Mouse (Mus musculus) liver, postnatal 0 days (tissue): Measurements from ENCODE around the gene Pink1. TPM values are rescaled to one million over a fixed set of nuclear protein-coding genes. Genes with fewer than 3 reads are reported as not detected.

Source experiments
- ATAC-seq: fragments of 200-750 bp; cut with Nextera tagmentation; 2 replicates; pipeline ENCODE4 v1.8.0; 2017; ENCODE audit warnings: mild to moderate bottlenecking, moderate library complexity
- DNase-seq: peaks from one replicate; pipeline ENCODE4 v3.0.0-alpha.2; 2016
- H3K27ac ChIP-seq: fragments of 300-500 bp; sonication (generic); 2 replicates; pipeline ENCODE4 v1.5.1; 2014; ENCODE audit warnings: antibody characterized with exemption, moderate library complexity, mild to moderate bottlenecking, low read depth
- H3K27me3 ChIP-seq: fragments of 300-500 bp; sonication (generic); 2 replicates; pipeline ENCODE4 v1.6.1; 2014; ENCODE audit warnings: low read length, control low read depth, mixed read lengths; ENCODE audit not compliant: insufficient read depth
- H3K36me3 ChIP-seq: fragments of 300-500 bp; sonication (generic); replicated peaks from 2 replicates; pipeline ENCODE4 v1.6.1; 2014; ENCODE audit warnings: mild to moderate bottlenecking, control low read depth, low read length, moderate library complexity, mixed read lengths; ENCODE audit not compliant: insufficient read depth
- H3K4me1 ChIP-seq: fragments of 300-500 bp; sonication (generic); 2 replicates; pipeline ENCODE4 v1.6.1; 2014; ENCODE audit warnings: antibody characterized with exemption, mild to moderate bottlenecking, control low read depth; ENCODE audit not compliant: insufficient read depth
- H3K4me2 ChIP-seq: fragments of 300-500 bp; sonication (generic); 2 replicates; pipeline ENCODE4 v1.6.1; 2014; ENCODE audit warnings: low read depth, mild to moderate bottlenecking, low read length, moderate library complexity, mixed read lengths
- H3K4me3 ChIP-seq: fragments of 300-500 bp; sonication (generic); 2 replicates; pipeline ENCODE4 v1.5.1; 2014; ENCODE audit warnings: low read depth, low read length
- H3K9ac ChIP-seq: fragments of 300-500 bp; sonication (generic); replicated peaks from 2 replicates; pipeline ENCODE4 v1.6.1; 2014; ENCODE audit warnings: mild to moderate bottlenecking, moderate library complexity
- H3K9me3 ChIP-seq: fragments of 300-500 bp; sonication (generic); 2 replicates; pipeline ENCODE4 v1.6.1; 2016; ENCODE audit warnings: mild to moderate bottlenecking, control low read depth, low read length, mixed read lengths
- CTCF ChIP-seq: sonication (generic); IDR thresholded peaks from 2 replicates; pipeline ENCODE4 v1.5.1; 2016; ENCODE audit warnings: antibody characterized with exemption, low read depth
- EP300 ChIP-seq: IDR thresholded peaks from 2 replicates; pipeline ENCODE4 v1.6.1; 2016; ENCODE audit warnings: antibody characterized with exemption, low read depth, mild to moderate bottlenecking
- WGBS: fragments of 180-500 bp; shearing (Covaris S2); extraction: QIAGEN DNeasy Blood & Tissue Kit; methylation state at CpG from one replicate; pipeline ENCODE4 v1.1.7; 2014; ENCODE audit not compliant: insufficient replicate concordance; 5-methylcytosine and 5-hydroxymethylcytosine counted together
- polyA plus RNA-seq: library from polyadenylated mRNA; unstranded; fragments of >200 nt; fragmentation: Nextera tagmentation; extraction: Ambion mirVana; gene quantifications from 2 replicates; pipeline ENCODE4 v1.2.1, GENCODE M21; 2015

Gene Pink1
- polyA plus RNA-seq, 1 experiment from 2014 or later: 52.5 TPM

DNA sequence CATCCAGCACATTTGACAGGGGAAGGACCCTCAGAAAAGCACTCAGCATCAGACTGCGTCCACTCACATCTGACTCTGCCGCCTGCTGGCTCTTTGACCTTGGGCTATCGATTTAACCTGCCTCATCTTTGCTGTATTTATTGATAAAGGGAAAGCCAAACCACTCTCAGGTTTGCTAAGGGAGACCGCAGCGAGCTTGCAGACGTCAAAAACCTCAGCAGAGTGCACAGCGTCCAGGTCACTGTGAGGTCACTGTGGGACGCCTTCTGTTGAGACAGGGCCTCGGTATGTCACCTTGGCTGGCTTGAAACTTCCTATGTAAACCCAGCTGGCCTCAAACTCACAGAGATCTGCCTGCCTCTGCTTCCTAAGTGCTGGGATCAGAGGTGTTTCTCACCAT, 11.2 kb upstream of the Pink1 start:
- ATAC-seq (0 out of 2 replicates have a peak, but pooled peaks have one; percentile 19), DNase-seq (peak; percentile 21)
- Histone ChIP-seq H3K4me2 (no peak overlapping the region), H3K4me3 (no peak overlapping the region), H3K27me3 (no peaks in the 10 kb centered on the region), H3K9me3 (no peaks in the 10 kb centered on the region), H3K36me3 (no peaks in the 10 kb centered on the region), H3K4me1 (no peaks in the 10 kb centered on the region), H3K27ac (no peak overlapping the region), H3K9ac (no peak overlapping the region)
- WGBS: 56% methylated on average over 9 of the region's 9 CpGs
- TF ChIP-seq EP300: no peak
- TF ChIP-seq CTCF: no peak

DNA sequence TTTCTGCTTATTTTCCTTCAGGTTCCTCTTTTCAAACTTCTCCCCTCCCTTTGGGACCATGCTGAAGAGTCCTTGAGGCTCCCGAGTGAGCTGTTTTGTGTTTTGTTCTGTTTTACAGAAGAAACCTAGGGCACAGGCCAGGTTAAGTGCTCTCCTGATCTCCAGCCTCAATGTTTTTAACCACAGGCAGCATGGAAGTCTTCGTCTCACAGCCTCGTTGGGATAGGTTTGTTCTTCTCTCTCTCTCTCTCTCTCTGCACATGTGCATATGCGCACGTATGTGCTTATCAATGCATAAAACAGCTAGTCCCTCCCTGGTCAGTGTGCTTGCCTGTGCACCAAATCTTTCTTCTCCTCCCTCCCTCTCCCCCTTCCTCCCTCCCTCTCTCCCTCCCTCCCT, 10.8 kb upstream of the Pink1 start:
- no peak overlapping the region for H3K4me2 ChIP-seq
- H3K4me3 ChIP-seq: no peak overlapping the region
- TF ChIP-seq CTCF (no peak), EP300 (no peak)
- H3K9me3 ChIP-seq: no peaks in the 10 kb centered on the region
- no peak overlapping the region for H3K27ac ChIP-seq
- 38% methylated on average over 5 of the region's 5 CpGs for WGBS
- H3K36me3 ChIP-seq: no peaks in the 10 kb centered on the region
- H3K4me1 ChIP-seq: no peaks in the 10 kb centered on the region
- no peaks in the 10 kb centered on the region for H3K27me3 ChIP-seq
- H3K9ac ChIP-seq: no peak overlapping the region
- DNase-seq (no peak), ATAC-seq (no peak)

DNA sequence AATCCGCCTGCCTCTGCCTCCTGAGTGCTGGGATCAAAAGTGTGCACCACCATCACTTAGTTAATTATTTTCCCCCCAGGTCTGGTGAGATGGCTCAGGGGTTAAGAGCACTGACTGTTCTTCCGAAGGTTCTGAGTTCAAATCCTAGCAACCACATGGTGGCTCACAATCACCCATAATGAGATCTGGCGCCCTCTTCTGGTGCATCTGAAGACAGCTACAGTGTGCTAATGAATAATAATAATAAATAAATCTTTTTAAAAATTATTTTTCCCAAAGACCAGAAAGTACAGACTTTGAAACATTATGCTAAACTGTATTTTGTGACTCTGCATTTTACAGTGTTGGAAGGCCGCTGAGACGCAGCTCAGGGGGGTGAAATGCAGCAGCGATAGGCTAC, 9.5 kb upstream of the Pink1 start:
- no peak overlapping the region for H3K4me3 ChIP-seq
- ATAC-seq (no peak), DNase-seq (no peak)
- H3K4me1 ChIP-seq: no peaks in the 10 kb centered on the region
- no peak overlapping the region for H3K4me2 ChIP-seq
- no peaks in the 10 kb centered on the region for H3K9me3 ChIP-seq
- WGBS: 82% methylated on average over 6 of the region's 6 CpGs
- no peak overlapping the region for H3K9ac ChIP-seq
- H3K36me3 ChIP-seq: no peaks in the 10 kb centered on the region
- no peaks in the 10 kb centered on the region for H3K27me3 ChIP-seq
- no peak for TF ChIP-seq EP300
- TF ChIP-seq CTCF: peak; percentile 52
- no peak overlapping the region for H3K27ac ChIP-seq

DNA sequence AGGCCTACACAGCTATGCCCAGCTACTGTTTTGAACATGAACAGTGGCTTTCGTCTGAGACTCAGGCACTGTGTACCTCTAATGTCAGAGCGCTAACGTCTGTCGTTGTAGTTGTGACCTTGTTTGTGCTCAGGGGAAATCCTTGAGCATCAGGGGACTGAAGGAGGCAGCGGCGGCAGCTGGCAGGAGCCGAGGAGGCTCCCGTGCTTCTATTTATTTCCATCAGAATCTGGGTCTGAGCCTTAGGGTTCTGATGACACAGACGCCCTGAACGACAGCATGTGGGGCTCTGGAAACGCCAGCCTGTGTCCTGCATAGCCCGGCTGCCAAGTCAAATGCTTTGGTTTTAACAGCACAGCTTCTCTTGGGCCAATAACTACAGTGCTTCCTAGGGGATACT, 8.9 kb upstream of the Pink1 start:
- 84% methylated on average over 12 of the region's 12 CpGs for WGBS
- no peaks in the 10 kb centered on the region for H3K9me3 ChIP-seq
- no peak for TF ChIP-seq CTCF
- no peak for TF ChIP-seq EP300

DNA sequence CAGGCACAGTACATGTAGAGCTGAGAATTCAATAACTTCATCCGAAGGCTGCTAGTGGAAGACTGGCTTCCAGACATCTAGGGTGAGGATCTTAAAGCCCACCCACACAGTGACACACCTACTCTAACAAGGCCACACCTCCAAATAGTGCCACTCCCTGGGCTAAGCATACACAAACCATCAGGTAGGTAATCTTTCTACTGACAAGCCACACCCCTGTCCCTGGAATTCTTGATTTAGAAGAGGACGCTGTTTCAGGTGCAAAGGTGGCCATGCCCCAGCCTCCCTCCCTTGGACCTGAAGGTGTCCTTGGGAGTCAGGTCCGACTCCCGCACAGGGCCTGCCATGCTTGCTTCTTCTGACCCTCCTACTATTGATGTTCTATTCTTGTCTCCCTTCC, 7.0 kb upstream of the Pink1 start:
- Histone ChIP-seq H3K27ac (no peak overlapping the region), H3K9me3 (no peaks in the 10 kb centered on the region), H3K4me3 (no peak overlapping the region), H3K27me3 (no peaks in the 10 kb centered on the region), H3K36me3 (no peaks in the 10 kb centered on the region), H3K9ac (no peak overlapping the region), H3K4me1 (no peaks in the 10 kb centered on the region), H3K4me2 (no peak overlapping the region)
- DNase-seq (no peak), ATAC-seq (no peak)
- WGBS: 72% methylated on average over 4 of the region's 4 CpGs
- no peak for TF ChIP-seq EP300
- no peak for TF ChIP-seq CTCF

More for the DNA sequence above, 8.9 kb upstream of the Pink1 start:
- no peak for DNase-seq
- Histone ChIP-seq H3K36me3 (no peaks in the 10 kb centered on the region), H3K4me1 (no peaks in the 10 kb centered on the region), H3K27me3 (no peaks in the 10 kb centered on the region), H3K4me3 (no peak overlapping the region), H3K4me2 (no peak overlapping the region), H3K27ac (no peak overlapping the region), H3K9ac (no peak overlapping the region)
- no peak for ATAC-seq

DNA sequence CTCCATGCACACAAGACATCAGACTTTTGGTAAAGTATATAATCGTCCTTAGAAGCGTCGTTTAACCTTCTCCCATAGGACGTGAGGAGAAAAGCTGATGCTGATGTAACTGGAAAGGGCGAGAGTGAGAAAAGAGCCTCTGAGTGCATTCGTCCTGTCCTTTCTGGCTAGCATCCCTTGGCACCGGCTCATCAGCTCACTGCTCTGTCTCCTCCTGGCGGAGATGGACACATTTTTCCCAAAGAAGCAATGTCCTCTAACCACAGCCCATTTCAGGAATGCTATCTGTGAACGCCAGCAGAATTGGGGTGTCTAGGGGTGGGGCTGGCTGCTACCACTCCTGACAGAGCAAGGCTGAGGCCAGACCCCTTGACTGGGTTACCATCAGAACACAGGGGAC, 5.5 kb upstream of the Pink1 start:
- DNase-seq (no peak), ATAC-seq (no peak)
- WGBS: 63% methylated on average over 9 of the region's 9 CpGs
- Histone ChIP-seq H3K9ac (no peak overlapping the region), H3K27me3 (no peaks in the 10 kb centered on the region), H3K4me3 (no peak overlapping the region), H3K4me2 (no peak overlapping the region), H3K27ac (no peak overlapping the region), H3K4me1 (peaks cover 1% of the 10 kb centered on the region; the same call in 1 of the 2 replicates), H3K9me3 (no peaks in the 10 kb centered on the region), H3K36me3 (no peaks in the 10 kb centered on the region)
- TF ChIP-seq CTCF: no peak
- no peak for TF ChIP-seq EP300

DNA sequence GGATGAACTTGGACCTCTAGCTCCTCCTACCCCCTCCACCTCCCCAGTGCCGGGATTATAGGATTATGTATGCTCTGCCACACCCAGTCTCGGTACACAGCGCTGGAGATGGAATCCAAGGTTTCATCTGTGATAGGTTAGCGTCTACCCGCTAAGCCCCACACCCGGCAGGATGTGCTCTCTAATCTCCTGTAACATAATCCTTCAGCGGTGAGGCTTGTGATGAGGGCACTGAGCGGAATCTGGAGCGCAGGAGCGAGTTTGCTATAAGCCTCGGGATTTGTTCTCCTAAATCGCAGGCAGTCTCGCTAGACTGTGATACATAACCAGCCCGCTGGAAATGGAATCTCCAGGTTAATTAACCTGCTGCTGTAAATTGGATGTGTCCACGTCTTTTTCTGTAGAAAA, 4.2 kb upstream of the Pink1 start:
- Histone ChIP-seq H3K9ac (no peak overlapping the region), H3K27me3 (no peaks in the 10 kb centered on the region), H3K4me3 (no peak overlapping the region), H3K27ac (no peak overlapping the region), H3K36me3 (no peaks in the 10 kb centered on the region), H3K9me3 (no peaks in the 10 kb centered on the region), H3K4me1 (peaks cover 5% of the 10 kb centered on the region; the same call in 1 of the 2 replicates), H3K4me2 (no peak overlapping the region)
- 34% methylated on average over 15 of the region's 15 CpGs for WGBS
- DNase-seq: no peak
- TF ChIP-seq CTCF (no peak), EP300 (no peak)
- ATAC-seq: no peak
